Mouse (Mus musculus): ENCODE results near the gene Setd1b. TPM values are rescaled to one million over a fixed set of nuclear protein-coding genes. Genes with fewer than 3 reads are reported as not detected.

Setd1b gene
- total RNA-seq, 2 experiments from 2014 or later = 26.1 to 36.5 TPM

DNA sequence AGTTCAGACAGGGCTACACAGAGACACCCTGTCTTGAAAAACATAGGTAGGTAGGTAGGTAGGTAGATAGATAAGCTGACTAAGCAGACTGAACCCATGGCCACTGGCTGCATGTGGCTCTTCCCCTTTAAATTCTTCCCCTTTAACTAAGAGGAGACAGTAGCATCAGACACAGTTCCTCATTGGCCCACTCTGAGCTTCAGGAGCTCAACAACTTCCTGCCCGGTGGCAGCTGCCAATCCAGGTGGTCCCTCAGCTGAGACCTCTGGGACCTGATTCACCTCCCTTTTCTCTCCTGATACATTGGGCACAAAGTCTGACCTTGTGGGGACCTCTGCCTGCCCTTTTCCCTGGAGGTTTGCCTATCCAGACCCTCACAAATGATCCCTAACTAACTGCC is 10.9 kb downstream of the Setd1b start:
- DNase-seq (ENCODE audit: extremely low spot score in 1 of 2, low spot score in 1 of 2) = no peak

DNA sequence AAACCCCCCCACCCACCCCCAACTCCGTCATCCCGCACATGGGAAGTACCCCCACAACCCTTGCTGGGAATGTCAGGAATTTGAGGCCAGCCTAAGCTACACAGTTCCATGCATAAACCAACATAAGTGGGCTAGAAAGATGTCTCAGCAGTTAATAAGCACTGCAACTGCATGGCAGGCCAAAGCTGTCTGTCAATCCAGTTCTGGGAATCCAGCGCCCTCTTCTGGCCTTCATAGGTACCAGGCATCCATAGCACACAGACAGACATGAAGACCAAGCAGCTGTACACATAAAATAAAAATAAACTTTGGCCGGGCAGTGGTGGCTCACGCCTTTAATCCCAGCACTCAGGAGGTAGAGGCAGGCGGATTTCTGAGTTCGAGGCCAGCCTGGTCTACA is 13.4 kb downstream of the Setd1b start:
- no peak for DNase-seq (ENCODE audit: extremely low spot score in 1 of 2, low spot score in 1 of 2)

GRCm38 (mm10) chr5:123156763-123157162 is 14.8 kb downstream of the Setd1b start:
- no peak for DNase-seq (ENCODE audit: extremely low spot score in 1 of 2, low spot score in 1 of 2)

DNA sequence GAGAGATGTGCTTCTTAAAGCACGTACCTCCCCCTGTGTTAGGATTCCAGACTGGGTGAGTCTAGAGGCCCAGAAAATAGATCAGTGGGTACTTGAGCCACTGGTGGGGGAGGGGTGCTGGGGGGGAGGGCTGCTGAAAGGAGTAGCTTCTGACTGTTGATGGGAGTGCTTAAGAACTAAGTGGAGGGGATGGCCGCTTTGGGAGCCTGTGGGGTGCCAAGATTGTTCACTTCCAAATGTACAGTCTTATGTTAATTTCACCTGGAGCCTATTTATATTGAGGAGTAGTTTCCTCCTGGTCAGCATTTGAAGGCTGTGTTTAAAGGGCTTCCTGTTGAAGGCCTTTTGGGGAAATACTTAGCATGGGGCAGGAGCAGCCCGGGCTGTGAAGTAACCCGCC is 16.0 kb downstream of the Setd1b start:
- DNase-seq (ENCODE audit: extremely low spot score in 1 of 2, low spot score in 1 of 2) = no peak

GRCm38 (mm10) chr5:123159446-123159845 is 17.5 kb downstream of the Setd1b start:
- no peak for DNase-seq (ENCODE audit: extremely low spot score in 1 of 2, low spot score in 1 of 2)

DNA sequence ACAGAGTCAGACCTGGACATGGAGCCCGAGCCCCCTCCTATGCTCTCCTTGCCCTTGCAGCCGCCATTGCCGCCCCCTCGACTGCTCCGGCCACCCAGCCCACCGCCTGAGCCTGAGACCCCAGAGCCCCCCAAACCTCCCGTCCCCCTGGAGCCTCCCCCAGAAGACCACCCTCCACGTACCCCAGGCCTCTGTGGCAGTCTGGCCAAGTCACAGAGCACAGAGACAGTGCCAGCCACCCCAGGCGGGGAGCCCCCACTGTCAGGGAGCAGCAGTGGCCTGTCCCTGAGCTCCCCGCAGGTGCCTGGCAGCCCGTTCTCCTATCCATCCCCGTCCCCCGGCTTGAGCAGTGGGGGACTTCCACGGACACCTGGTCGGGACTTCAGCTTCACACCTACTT is 17.9 kb downstream of the Setd1b start:
- no peak for DNase-seq (ENCODE audit: extremely low spot score in 1 of 2, low spot score in 1 of 2)

DNA sequence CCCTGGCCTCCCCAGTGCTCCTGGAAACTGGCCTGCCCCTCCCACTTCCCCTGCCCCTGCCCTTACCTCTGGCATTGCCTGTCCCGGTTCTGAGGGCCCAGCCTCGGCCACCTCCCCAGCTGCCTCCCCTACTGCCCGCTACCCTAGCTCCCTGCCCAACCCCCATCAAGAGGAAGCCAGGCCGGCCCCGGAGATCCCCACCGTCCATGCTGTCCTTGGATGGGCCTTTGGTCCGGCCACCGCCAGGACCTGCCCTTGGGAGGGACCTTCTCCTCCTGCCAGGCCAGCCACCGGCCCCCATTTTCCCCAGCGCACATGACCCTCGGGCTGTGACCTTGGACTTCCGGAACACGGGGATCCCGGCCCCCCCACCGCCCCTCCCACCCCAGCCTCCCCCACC is 18.3 kb downstream of the Setd1b start:
- DNase-seq (ENCODE audit: extremely low spot score in 1 of 2, low spot score in 1 of 2) = no peak

GRCm38 (mm10) chr5:123162942-123163341 is 20.9 kb downstream of the Setd1b start:
- no peak for DNase-seq (ENCODE audit: extremely low spot score in 1 of 2, low spot score in 1 of 2)

DNA sequence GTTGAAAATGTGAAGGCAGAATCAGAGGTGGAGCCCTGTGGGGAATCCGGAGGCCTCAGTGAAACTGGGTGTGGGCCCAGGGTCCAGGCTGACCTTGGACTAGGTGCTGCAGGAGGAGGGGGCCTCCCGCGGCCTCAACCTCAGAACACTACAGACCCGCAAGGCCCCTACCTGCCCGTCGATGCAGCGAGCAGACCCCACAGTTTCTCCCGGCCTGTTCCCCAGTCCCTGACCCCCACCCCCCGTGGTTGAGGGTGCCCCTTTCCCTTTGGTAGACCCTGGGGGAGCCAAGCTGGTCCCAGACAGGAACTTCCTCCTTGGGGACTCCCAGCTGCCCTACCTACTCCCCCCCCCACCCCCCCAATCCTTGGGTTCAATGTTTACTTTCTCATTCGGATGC is 24.4 kb downstream of the Setd1b start:
- no peak for DNase-seq (ENCODE audit: extremely low spot score in 1 of 2, low spot score in 1 of 2)

GRCm38 (mm10) chr5:123167591-123167990 is 25.6 kb downstream of the Setd1b start:
- DNase-seq (ENCODE audit: extremely low spot score in 1 of 2, low spot score in 1 of 2) = no peak

DNA sequence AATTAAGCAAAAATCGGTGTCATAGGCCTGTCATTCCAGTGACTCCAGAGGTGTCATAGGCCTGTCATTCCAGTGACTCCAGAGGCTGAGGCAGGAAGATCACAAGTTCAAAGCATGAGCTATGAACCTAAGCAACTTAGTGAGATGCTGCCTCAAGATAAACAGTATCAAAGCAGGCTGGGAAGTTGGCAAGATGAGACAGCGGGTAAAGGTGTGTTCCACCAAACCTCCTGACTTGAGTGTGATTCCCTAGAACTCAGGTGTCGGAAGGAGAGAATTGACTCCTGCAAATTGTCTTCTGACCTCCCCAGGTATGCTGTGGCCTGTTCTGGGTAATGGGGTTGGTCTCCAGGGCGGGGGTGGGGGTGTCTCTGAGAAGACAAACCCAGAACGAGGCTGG is 27.3 kb downstream of the Setd1b start, which contains the start of gene Psmd9:
Gene Psmd9 (plus strand): TSS at position 130 of the 400 bp plus-strand sequence.
- DNase-seq (ENCODE audit: extremely low spot score in 1 of 2, low spot score in 1 of 2) = no peak

DNA sequence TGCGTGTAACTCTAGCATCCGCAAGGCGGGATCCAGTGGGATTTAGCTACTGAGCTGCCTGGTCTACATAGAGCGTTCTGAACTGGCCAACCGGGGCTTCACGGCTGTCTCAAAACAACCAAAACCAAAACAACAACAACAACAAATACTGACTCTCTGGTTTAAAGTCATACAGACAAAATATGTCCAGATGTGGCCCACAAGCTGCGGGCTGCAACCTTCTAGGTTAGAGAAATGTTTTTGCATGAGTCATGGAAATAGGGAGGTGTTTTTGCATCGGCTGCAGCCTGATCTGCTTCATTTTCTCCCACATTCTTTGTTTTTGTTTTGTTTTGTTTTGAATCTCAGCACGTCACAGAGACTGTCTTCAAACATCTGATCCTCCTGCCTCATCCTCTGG is 28.4 kb downstream of the Setd1b start:
- no peak for DNase-seq (ENCODE audit: extremely low spot score in 1 of 2, low spot score in 1 of 2)

GRCm38 (mm10) chr5:123171646-123172350 is 29.8 kb downstream of the Setd1b start:
- peak; percentile 81 to 87 for DNase-seq (ENCODE audit: extremely low spot score in 1 of 2, low spot score in 1 of 2)

DNA sequence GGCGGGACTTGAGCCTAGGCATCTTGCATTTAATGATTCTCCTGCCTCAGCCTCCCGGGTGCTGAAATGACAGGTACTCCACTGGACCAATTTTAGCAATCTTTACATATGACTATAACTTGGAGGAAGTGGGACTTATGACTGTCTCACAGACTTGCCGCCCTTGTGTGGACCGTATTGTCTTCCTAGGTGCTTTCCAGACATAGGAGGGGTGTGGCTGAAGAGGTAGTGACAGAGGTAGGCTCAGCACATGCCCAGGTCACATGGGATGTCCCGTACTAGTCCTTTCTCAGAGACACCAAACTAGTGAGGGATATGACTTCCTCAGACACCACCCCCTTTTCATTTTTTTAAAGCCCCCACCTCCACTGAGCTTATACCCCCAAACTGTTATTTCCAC is 36.8 kb downstream of the Setd1b start:
- no peak for DNase-seq (ENCODE audit: extremely low spot score in 1 of 2, low spot score in 1 of 2)

- DNase-seq (ENCODE audit: extremely low spot score in 1 of 2, low spot score in 1 of 2) = no peak
These were observed 38.4 kb downstream of the Setd1b start for GRCm38 (mm10) chr5:123180390-123180789.

DNA sequence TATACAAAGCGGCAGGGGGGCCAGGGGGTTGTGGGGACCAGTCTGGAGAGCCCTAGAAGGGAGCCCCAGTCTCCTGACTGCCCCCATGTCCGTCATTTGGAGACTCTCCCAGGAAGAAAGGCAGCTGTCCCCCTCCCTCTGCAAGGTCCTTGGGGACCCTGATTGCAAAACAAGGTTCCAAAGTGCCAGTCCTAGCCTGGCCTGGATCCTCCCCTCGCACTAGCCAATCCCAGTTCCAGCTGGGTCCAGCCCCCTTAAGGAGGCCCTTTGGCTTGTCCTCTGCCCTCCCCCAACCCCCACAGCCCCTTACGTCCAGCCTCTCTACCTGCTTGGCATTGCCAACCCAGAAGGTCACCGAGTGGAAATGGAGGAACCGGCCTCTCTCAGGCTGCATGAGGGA is 39.5 kb downstream of the Setd1b start:
- no peak for DNase-seq (ENCODE audit: extremely low spot score in 1 of 2, low spot score in 1 of 2)

GRCm38 (mm10) chr5:123182651-123183050 is 40.7 kb downstream of the Setd1b start, which contains the start of gene Hpd:
Gene Hpd, minus strand, starts transcription at chr5:123182727.
- no peak for DNase-seq (ENCODE audit: extremely low spot score in 1 of 2, low spot score in 1 of 2)

DNA sequence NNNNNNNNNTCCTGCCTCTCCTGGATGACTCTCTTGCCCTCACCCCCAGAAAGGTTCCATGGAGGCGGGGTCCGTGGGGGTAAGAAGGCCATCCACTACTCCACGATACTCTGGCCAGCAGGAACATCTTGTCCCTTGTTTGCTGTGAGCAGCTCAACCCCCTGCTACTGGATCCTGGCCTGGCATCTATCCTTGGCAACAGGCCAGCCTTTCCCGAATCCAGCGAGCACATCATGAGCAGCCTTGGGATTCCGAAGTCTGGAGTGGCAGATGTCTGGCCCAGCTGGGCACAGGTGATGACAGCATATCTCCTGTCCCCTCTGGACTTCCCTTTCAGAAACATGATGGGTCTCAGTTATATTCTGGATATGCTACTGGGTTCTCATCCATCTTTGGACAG is 44.0 kb downstream of the Setd1b start:
- no peak for DNase-seq (ENCODE audit: extremely low spot score in 1 of 2, low spot score in 1 of 2)

GRCm38 (mm10) chr5:123187306-123187705 is 45.3 kb downstream of the Setd1b start:
- no peak for DNase-seq (ENCODE audit: extremely low spot score in 1 of 2, low spot score in 1 of 2)

GRCm38 (mm10) chr5:123190912-123191311 is 48.9 kb downstream of the Setd1b start:
- no peak for DNase-seq (ENCODE audit: extremely low spot score in 1 of 2, low spot score in 1 of 2)

GRCm38 (mm10) chr5:123191427-123191826 is 49.4 kb downstream of the Setd1b start:
- DNase-seq (ENCODE audit: extremely low spot score in 1 of 2, low spot score in 1 of 2) = no peak

GRCm38 (mm10) chr5:123192606-123193150 is 50.7 kb downstream of the Setd1b start:
- DNase-seq (ENCODE audit: extremely low spot score in 1 of 2, low spot score in 1 of 2) = no peak
